Mouse (Mus musculus) hindbrain, embryonic 15.5 days (tissue): ENCODE data around the gene Gnaq. TPM values are rescaled to one million over a fixed set of nuclear protein-coding genes. Genes with fewer than 3 reads are reported as not detected.

Experiments
- ATAC-seq: fragments of 200-750 bp; cut with Nextera tagmentation; 2 replicates; pipeline ENCODE4 v1.8.0; 2017; ENCODE audit warnings: low read depth, moderate number of reproducible peaks, moderate TSS enrichment; ENCODE audit not compliant: low FRiP score
- H3K27ac ChIP-seq: fragments of 300-500 bp; sonication (generic); replicated peaks from 2 replicates; pipeline ENCODE4 v1.5.1; 2015; ENCODE audit warnings: mild to moderate bottlenecking, inconsistent platforms
- H3K27me3 ChIP-seq: fragments of 300-500 bp; sonication (generic); 2 replicates; pipeline ENCODE4 v1.6.1; 2015; ENCODE audit warnings: control low read depth, inconsistent platforms
- H3K36me3 ChIP-seq: fragments of 300-500 bp; sonication (generic); 2 replicates; pipeline ENCODE4 v1.6.1; 2015; ENCODE audit warnings: control low read depth, inconsistent platforms
- H3K4me1 ChIP-seq: fragments of 300-500 bp; sonication (generic); replicated peaks from 2 replicates; pipeline ENCODE4 v1.6.1; 2015; ENCODE audit warnings: control low read depth, inconsistent platforms
- H3K4me2 ChIP-seq: fragments of 300-500 bp; sonication (generic); 2 replicates; pipeline ENCODE4 v1.6.1; 2015; ENCODE audit warnings: moderate library complexity, mild to moderate bottlenecking, inconsistent platforms
- H3K4me3 ChIP-seq: fragments of 300-500 bp; sonication (generic); 2 replicates; pipeline ENCODE4 v1.5.1; 2015; ENCODE audit warnings: mild to moderate bottlenecking, inconsistent platforms
- H3K9ac ChIP-seq: fragments of 300-500 bp; sonication (generic); 2 replicates; pipeline ENCODE4 v1.6.1; 2015; ENCODE audit warnings: inconsistent platforms
- H3K9me3 ChIP-seq: fragments of 300-500 bp; sonication (generic); 2 replicates; pipeline ENCODE4 v1.6.1; 2016; ENCODE audit warnings: control low read depth, inconsistent platforms
- WGBS: fragments of 180-500 bp; shearing (Covaris S2); methylation state at CpG from one replicate; pipeline ENCODE4 v1.1.7; 2015; 5-methylcytosine and 5-hydroxymethylcytosine counted together
- polyA plus RNA-seq: library from polyadenylated mRNA; unstranded; fragments of >200 nt; fragmentation: Nextera tagmentation; extraction: Ambion mirVana; gene quantifications from 2 replicates; pipeline ENCODE4 v1.2.1, GENCODE M21; 2015

Gene Gnaq
- polyA plus RNA-seq, 1 experiment from 2014 or later = 102 TPM

DNA sequence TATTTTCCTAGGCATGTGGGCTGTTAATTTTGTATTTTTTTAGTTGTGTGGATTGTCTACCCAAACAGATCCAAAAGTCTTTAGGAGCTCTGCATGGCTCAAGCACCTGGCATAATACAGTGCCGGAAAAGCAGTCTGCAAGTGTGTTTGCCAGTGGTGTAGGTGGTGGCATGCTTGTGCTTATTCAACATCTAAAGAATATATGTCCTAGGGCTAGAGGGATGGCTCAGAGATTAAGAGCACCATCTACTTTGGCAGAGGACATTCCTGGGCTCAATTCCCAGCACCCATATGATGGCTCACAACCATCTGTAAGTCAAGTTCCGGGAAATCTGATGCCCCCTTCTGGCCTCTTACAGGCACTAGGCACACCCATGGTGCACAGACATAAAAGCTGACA is 3.5 kb upstream of the Gnaq start:
- Histone ChIP-seq H3K36me3 (no peaks in the 10 kb centered on the region), H3K4me3 (no peak overlapping the region)
- 95% methylated on average over 2 of the region's 2 CpGs for WGBS

DNA sequence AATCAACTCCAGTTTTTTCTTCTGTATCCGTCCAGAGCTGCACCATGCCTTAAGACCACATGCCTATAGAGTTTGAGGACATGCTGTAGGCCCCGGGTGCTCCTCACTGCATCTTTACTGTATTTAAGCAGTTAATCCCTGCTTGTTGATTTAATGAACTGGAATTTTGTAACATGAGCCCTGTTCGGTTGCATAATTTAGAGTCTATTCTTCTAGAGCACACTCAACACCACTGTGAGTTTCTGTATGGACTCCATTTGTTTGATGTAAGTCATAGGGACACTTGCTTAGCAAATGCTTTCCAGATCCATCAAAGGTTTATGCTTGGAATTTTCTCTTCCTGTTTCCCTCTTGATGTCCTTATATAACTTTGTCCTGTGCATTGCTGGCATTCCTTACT is 2.2 kb upstream of the Gnaq start:
- Histone ChIP-seq H3K4me3 (no peak overlapping the region), H3K4me1 (peaks cover 11% of the 10 kb centered on the region), H3K4me2 (no peak overlapping the region), H3K27ac (no peak overlapping the region), H3K36me3 (no peaks in the 10 kb centered on the region), H3K9ac (no peak overlapping the region), H3K9me3 (no peaks in the 10 kb centered on the region), H3K27me3 (no peaks in the 10 kb centered on the region)
- no peak for ATAC-seq
- 75% methylated on average over 3 of the region's 3 CpGs for WGBS

More for the DNA sequence above, 3.5 kb upstream of the Gnaq start:
- Histone ChIP-seq H3K27ac (no peak overlapping the region), H3K9me3 (no peaks in the 10 kb centered on the region), H3K4me1 (peaks cover 5% of the 10 kb centered on the region; the same call in 1 of the 2 replicates), H3K27me3 (no peaks in the 10 kb centered on the region), H3K9ac (no peak overlapping the region), H3K4me2 (no peak overlapping the region)
- ATAC-seq = no peak

DNA sequence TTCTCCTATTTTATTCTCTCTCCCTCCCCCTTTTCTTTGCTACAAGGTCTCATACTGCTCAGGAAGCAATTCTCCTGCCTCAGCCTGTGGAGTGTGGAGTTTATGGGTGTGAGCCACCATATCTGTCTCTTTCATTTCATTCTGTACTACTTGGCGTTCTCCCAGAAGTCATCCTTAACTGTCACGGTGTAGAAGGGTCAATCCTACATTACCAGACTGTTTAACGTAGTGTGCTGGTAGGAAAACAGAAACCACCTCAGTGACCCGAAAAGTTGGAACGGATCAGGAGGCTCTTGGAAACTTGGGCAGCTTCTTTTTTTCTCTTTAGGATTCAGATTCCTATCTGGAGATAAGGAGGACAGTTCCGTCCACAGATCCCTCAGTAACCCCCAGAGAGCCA is 800 bp upstream of the Gnaq start:
- Histone ChIP-seq H3K9me3 (no peaks in the 10 kb centered on the region), H3K4me1 (peaks cover 20% of the 10 kb centered on the region), H3K4me2 (peak overlapping the region; percentile 63), H3K27ac (peak overlapping the region; percentile 99), H3K4me3 (peak overlapping the region; percentile 88), H3K9ac (peak overlapping the region; percentile 99), H3K27me3 (no peaks in the 10 kb centered on the region), H3K36me3 (no peaks in the 10 kb centered on the region)
- no peak for ATAC-seq
- WGBS = 4% methylated on average over 6 of the region's 6 CpGs

DNA sequence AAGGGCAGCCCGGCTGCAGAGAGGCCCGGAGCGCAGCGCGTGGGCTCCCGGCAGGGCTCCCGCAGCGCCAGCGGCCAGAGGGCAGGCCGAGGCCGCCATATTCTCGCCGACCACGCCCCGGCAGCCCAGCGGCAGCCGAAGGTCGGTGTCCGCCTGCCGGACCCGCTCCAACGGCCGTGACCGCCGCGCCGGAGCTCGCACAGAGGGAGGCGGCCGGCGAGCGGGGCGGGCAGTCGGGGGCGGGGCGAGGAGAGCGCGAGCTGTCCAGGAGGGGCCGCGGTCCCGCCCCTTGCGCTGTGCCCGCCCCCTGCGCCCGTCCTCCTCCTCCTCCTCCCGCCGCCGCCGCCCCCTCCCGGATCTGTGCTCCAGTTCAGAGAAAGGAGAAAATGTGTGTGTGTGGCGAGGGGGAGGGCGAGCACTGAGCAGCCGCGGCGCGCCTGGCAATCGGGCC is 266 bp upstream of the Gnaq start:
- Histone ChIP-seq H3K4me1 (peaks cover 24% of the 10 kb centered on the region), H3K4me3 (peak overlapping the region; percentile 88), H3K27ac (peak overlapping the region; percentile 99), H3K27me3 (no peaks in the 10 kb centered on the region), H3K9me3 (no peaks in the 10 kb centered on the region), H3K36me3 (no peaks in the 10 kb centered on the region), H3K4me2 (peak overlapping the region; percentile 63), H3K9ac (peak overlapping the region; percentile 99)
- peak; percentile 94 for ATAC-seq
- WGBS = under 1% methylated on average over 35 of the region's 57 CpGs

DNA sequence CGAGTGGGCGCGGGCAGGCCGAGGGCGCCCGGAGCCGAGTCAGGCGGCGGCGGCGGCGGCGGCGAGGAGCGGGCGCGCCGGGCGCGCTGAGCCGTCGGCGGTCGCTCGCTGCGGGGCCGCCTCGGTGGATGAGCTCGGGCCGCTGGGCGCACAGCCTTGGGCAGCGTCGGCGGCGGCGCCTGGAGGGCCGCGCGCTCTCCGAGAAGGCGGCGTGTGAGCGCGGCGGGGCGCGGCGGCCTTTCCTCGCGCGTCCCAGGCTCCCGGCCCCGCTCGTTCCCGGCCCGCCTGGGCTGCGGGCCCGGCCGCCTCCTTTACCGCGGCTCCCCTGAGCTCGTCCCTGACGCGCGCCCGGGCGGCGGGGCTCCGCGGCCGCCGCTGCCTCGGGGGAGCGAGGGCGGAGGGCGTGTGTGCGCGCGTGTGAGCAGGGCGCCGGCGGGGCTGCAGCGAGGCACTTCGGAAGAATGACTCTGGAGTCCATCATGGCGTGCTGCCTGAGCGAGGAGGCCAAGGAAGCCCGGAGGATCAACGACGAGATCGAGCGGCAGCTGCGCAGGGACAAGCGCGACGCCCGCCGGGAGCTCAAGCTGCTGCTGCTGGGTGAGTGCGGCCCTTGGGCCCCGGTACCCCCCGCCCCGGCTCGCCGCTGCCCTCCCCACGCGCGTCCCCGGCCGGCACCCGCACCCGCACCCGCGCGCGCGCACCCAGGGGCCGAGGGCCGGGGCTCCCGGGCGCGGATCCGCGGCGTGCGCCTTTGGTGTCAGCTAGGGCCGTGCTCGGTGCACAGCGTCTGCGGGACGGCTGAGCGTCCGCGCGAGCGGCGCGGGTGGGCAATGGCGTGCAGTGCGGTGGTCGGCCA is 462 bp downstream of the Gnaq start:
- Histone ChIP-seq H3K36me3 (no peaks in the 10 kb centered on the region), H3K27me3 (no peaks in the 10 kb centered on the region), H3K27ac (peak overlapping the region; percentile 99), H3K9me3 (no peaks in the 10 kb centered on the region), H3K4me1 (peaks cover 31% of the 10 kb centered on the region), H3K4me3 (peak overlapping the region; percentile 88), H3K4me2 (peak overlapping the region; percentile 63), H3K9ac (peak overlapping the region; percentile 99)
- WGBS = under 1% methylated on average over 100 of the region's 139 CpGs
- ATAC-seq = peak; percentile 62

DNA sequence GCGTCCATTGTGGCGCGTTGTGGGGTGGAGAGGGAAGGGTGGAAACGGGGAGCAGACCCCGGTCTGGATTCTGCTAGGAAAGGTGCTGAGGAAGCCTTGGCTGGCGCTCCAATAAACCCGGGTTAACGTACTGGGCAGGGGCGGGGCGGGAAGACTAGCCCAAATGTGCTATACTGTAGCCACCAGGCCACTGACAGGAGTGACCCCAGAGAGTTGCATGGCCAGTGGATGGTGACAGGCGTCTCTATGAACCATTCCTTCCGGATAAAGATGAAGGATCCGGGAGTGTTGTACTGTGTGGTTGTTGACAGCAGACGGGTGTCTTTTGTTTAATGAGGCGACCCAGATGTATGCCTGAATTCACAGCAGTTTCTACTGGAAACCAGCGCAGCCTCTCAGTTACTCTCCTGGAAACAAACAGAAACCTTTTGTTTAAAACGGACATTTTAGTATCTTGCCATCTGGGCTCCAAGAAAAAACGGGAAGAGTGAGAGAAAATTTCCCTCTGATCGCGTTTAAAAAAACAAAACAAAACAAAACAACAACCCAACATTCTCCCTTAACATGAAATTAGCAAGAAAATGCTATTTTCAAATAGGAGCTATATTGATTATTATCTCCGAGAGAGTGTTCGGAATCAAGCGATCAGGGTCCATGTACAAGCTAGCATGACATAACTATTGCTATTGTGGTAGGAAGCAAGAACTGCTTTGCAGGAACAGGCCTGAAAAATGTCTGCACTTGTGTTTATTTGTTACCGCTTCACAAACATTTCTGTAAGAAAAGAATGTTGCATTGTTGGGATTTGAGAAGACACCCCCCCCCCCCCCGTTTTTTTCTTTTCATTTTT is 1.3 kb downstream of the Gnaq start:
- 5% methylated on average over 25 of the region's 25 CpGs for WGBS
- Histone ChIP-seq H3K27me3 (no peaks in the 10 kb centered on the region), H3K4me3 (peak overlapping the region; percentile 88), H3K9me3 (no peaks in the 10 kb centered on the region), H3K4me1 (peaks cover 40% of the 10 kb centered on the region), H3K36me3 (no peaks in the 10 kb centered on the region), H3K9ac (peak overlapping the region; percentile 99), H3K27ac (peak overlapping the region; percentile 99), H3K4me2 (peak overlapping the region; percentile 63)
- peak; percentile 17; the same call in 1 of the 2 replicates for ATAC-seq

DNA sequence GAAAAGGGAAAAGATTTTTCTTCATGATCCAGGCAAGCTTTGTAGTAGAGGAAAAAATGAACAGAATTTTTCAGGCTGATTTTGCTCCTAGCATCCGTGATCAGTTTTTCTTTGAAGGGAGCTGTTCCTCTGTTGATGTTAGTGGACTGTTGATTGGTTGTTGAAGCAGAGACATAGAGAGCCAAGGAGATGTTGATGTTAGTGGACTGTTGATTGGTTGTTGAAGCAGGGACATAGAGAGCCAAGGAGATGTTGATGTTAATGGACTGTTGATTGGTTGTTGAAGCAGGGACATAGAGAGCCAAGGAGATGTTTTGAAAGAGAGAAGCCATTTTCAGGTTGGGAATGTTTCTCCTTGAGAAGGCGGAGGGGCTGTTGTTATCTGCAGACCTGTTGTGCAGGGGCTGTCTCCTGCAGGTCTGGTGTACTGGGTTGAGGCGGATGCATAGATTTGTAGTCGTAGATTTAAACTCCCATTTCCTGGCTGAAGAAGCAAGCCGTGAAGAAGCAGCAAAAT is 5.5 kb downstream of the Gnaq start:
- Histone ChIP-seq H3K9me3 (no peaks in the 10 kb centered on the region), H3K36me3 (no peaks in the 10 kb centered on the region), H3K4me2 (peak overlapping the region; percentile 18), H3K27ac (no peak overlapping the region), H3K27me3 (no peaks in the 10 kb centered on the region), H3K9ac (no peak overlapping the region), H3K4me3 (no peak overlapping the region), H3K4me1 (peaks cover 73% of the 10 kb centered on the region)
- ATAC-seq = no peak
- WGBS = 60% methylated on average over 5 of the region's 5 CpGs

DNA sequence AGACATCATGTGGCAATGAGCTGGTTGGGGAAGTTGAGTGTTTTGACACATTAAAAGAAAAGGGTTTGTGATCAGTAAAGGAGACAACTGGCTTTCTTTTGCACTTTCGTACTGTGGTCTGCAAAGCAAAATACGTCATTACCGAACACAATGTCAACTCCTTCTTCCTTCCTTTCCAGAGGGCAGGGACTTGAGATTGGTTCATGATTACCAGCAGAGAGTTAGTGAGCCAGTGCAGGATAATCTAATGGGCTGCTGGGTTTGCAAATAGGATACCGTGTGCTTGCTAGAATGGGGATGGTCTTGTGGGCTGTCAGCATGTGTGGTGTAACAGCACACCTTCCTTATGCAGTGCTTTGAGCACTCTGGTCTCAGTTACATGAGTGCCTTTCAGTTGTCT is 8.1 kb downstream of the Gnaq start:
- no peak overlapping the region; the same call in 1 of the 2 replicates for H3K4me2 ChIP-seq
- no peaks in the 10 kb centered on the region for H3K9me3 ChIP-seq
- no peaks in the 10 kb centered on the region for H3K36me3 ChIP-seq
- no peaks in the 10 kb centered on the region for H3K27me3 ChIP-seq
- no peak overlapping the region for H3K4me3 ChIP-seq
- ATAC-seq = no peak
- no peak overlapping the region for H3K27ac ChIP-seq
- H3K4me1 ChIP-seq = peaks cover 65% of the 10 kb centered on the region
- no peak overlapping the region for H3K9ac ChIP-seq
- WGBS = 56% methylated on average over 4 of the region's 4 CpGs

DNA sequence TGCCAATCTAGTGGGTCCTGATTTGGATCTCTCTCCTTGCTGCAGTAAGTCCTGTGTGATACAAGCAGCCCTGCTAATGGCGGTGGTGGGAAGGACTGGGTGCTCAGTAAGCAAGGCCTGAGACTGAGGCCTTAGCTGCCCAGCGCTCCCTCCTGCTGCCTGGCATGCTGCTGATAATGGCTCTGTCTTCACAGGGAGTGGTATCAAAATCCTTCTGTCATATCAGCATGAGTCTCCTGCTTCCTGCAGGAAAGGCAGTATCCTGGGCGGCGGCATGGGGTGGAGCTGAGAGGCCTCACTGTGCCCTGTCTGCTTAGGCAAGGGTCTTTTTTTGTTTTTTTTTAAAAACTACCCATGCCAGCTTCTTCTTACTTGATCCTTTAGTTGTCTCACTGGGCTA is 9.2 kb downstream of the Gnaq start:
- no peak overlapping the region for H3K27ac ChIP-seq
- H3K36me3 ChIP-seq = no peaks in the 10 kb centered on the region
- H3K4me1 ChIP-seq = peaks cover 58% of the 10 kb centered on the region
- no peaks in the 10 kb centered on the region for H3K9me3 ChIP-seq
- WGBS = 60% methylated on average over 4 of the region's 4 CpGs
- H3K9ac ChIP-seq = no peak overlapping the region
- no peaks in the 10 kb centered on the region for H3K27me3 ChIP-seq
- no peak overlapping the region for H3K4me2 ChIP-seq
- H3K4me3 ChIP-seq = no peak overlapping the region
- no peak for ATAC-seq

DNA sequence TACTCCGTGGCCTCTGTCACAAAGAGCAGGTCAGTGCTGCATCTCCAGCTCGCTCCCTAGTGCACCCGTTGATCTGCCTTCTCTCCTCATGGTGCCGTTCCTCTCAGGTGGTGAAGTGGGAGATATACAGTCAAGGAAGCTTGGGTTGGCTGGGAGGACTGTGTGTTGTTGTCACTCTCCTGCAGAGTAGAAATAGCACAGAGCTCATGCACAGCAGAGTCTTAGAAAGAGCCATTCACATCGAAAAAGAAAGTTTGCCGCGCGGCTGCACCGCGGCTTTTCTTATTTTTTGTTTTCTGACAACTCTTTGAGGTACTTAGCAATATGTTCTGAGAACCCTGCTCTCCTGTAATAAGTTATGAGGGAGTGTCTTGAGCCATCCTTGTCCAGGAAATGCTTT is 10.4 kb downstream of the Gnaq start:
- no peak overlapping the region for H3K4me3 ChIP-seq
- peaks cover 47% of the 10 kb centered on the region for H3K4me1 ChIP-seq
- ATAC-seq = no peak
- no peaks in the 10 kb centered on the region for H3K27me3 ChIP-seq
- H3K9me3 ChIP-seq = no peaks in the 10 kb centered on the region
- no peak overlapping the region for H3K9ac ChIP-seq
- H3K36me3 ChIP-seq = no peaks in the 10 kb centered on the region
- WGBS = 93% methylated on average over 10 of the region's 10 CpGs
- H3K27ac ChIP-seq = no peak overlapping the region
- H3K4me2 ChIP-seq = no peak overlapping the region

DNA sequence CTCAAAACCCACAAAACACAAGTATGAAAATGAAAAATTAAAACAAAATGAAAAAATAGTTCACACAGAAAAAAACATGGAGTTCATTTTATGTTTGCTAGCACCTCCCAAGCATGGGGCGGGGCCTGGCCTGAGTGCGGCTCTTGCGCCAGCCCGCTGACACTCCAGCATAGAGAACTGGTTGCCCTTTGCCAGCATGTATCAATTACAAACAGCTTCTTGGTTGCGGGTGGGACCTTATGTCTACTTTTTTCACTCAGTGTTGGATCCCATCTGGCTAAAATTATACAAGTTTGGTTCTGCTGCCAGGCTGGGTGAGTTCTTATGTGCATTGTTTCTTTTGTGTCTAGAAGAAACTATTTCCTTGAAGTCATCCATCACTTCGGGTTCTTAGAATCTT is 14.8 kb downstream of the Gnaq start:
- 87% methylated on average over 6 of the region's 6 CpGs for WGBS
- ATAC-seq = no peak

DNA sequence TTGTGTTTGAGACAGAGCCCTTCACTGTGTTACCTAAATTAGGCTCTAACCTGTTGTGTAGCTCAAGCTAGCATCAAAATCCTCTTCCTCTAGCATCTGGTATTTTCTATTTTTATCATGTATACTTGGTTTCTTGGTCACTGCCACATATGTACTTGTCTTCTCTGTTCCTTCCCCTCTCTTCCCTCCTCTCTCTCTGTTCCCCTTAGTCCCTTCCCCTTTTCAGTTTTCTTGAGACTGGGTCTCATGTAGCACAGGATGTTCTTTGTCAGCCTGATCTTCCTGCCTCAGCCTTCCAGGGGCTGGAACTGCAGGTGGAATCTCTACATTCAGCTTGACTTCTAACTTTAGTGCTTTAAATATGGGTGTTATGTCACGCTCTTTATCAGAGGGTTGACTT is 16.5 kb downstream of the Gnaq start:
- no peaks in the 10 kb centered on the region for H3K9me3 ChIP-seq
- H3K27me3 ChIP-seq = no peaks in the 10 kb centered on the region
- no peak overlapping the region for H3K9ac ChIP-seq
- 97% methylated on average over 1 of the region's 1 CpGs for WGBS
- no peak overlapping the region for H3K27ac ChIP-seq
- H3K4me1 ChIP-seq = peaks cover 4% of the 10 kb centered on the region; the same call in 1 of the 2 replicates
- no peaks in the 10 kb centered on the region for H3K36me3 ChIP-seq
- H3K4me3 ChIP-seq = no peak overlapping the region
- no peak for ATAC-seq
- H3K4me2 ChIP-seq = no peak overlapping the region

More for the DNA sequence above, 14.8 kb downstream of the Gnaq start:
- Histone ChIP-seq H3K4me1 (peaks cover 7% of the 10 kb centered on the region; the same call in 1 of the 2 replicates), H3K36me3 (no peaks in the 10 kb centered on the region), H3K4me2 (no peak overlapping the region), H3K9me3 (no peaks in the 10 kb centered on the region), H3K27ac (no peak overlapping the region), H3K27me3 (no peaks in the 10 kb centered on the region), H3K4me3 (no peak overlapping the region), H3K9ac (no peak overlapping the region)
